Mouse (Mus musculus): ENCODE results near the gene Dnm3. TPM values are rescaled to one million over a fixed set of nuclear protein-coding genes. Genes with fewer than 3 reads are reported as not detected.

Gene Dnm3
- polyA plus RNA-seq, 1 experiment = 0.09 TPM

DNA sequence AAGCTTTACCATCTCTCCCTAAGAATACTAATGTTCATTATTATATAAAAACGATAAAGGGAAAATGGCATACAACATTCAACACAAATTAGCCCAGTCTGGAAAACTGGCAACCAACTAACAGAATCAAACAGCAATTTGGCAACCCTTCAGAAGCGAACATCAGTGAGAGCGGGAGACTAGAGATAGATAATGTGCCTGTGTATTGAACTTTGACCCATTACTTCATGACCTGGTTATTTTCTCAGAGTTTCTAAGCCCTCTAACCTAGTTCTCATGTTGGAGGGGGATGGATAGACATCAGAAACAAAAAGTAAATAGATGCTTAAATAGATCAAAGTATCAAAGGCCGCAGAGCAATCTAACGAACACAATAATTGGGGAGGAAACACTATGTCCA is 230.6 kb downstream of the Dnm3 start:
- no peak for TF ChIP-seq GATA1 (IDR thresholded peaks at IDR 0.05; ENCODE audit: low read length)

GRCm38 (mm10) chr1:162243651-162243990 is 234.2 kb downstream of the Dnm3 start:
- no peak for TF ChIP-seq GATA1 (IDR thresholded peaks at IDR 0.05; ENCODE audit: low read length)

DNA sequence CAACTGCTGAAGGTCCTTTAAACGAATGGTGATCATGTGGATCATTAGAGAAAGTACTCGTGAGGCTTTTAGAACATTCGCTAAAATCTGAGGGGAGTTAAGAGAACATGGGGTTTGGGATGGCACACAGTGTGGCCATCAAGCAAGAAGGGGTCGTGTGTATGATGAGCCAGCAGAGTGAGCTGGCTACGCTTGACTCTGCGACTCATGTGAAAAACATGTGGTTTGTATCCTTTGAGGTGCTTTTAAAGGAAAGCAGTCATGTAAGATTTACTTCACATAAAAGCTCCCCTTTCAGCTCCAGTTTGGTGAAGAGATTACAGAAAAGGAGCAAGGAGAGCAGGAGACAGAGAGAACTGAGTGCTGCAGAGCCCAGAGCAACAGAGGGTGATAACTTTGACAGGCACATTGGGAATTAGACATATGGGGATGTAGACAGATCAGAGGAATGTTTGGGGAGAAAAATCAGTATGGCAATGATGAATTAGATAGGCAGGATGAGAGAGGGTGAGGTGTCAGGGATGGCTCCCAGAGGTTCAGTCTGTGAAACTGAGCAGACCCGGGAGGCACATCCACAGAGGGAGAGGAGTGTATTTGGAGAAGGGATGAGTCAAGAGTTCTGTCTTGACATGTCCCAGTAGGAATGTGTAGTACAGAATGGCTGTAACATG is 234.7 kb downstream of the Dnm3 start:
- TF ChIP-seq GATA1 (IDR thresholded peaks at IDR 0.05; ENCODE audit: low read length) = no peak

DNA sequence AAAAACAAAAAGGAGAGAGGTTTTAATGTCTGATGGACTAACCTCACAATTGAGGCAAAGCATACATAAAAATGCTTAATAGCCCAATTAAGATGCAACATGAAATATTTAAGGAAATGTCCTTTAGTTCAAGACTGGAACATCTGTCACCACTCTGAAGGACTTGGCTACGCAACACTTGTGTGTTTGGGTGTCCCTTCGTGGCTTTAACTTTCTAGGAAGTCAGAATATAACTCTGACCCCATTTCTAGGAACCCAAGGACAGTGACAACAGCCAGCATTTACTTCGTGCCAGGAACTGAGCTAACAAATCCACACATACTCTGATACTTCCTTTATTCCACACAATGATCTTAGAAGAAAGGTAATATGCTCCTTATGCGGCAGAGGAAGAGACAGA is 237.1 kb downstream of the Dnm3 start:
- TF ChIP-seq GATA1 (IDR thresholded peaks at IDR 0.05; ENCODE audit: low read length) = no peak

GRCm38 (mm10) chr1:162238646-162239045 is 239.2 kb downstream of the Dnm3 start:
- no peak for TF ChIP-seq GATA1 (IDR thresholded peaks at IDR 0.05; ENCODE audit: low read length)

- no peak for TF ChIP-seq GATA1 (IDR thresholded peaks at IDR 0.05; ENCODE audit: low read length)
These were observed 241.1 kb downstream of the Dnm3 start for GRCm38 (mm10) chr1:162236624-162237159.

GRCm38 (mm10) chr1:162225621-162226147 is 252.2 kb downstream of the Dnm3 start:
- TF ChIP-seq GATA1 (IDR thresholded peaks at IDR 0.05; ENCODE audit: low read length) = no peak

DNA sequence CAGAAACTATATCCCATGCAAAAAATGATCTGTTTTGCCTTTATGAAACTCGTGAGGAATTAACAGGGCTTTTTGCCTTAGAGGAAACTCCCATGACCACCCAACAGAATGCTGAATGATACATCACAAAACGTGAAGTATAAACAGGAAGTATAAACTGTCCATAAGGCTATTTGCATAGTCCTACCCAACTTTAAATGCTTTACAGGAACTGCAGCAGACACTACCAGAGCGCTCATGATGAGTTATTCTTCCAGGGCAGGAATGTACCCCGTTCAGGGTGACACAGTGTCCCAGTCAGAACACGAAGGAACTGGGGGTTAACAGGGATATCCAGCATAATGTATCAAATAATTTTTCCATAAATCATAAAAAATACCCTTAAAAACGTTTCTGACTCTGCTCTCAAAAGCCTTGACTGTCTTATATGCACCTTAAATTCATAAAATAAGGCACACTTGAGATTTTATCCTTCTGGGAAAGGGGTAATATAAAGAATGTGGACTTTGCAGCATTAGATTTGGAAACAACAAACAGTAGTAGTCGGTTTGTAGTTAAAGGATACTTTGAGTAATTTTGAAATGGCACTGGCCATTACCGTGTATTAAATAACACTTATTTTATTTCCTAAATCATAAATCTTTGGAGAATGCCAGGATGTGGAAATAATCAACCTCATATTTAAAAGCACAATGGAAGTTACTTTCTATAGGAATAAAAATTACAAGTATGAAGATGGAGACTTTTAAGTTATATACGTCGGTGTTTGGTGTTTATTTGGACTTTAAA is 252.8 kb downstream of the Dnm3 start:
- no peak for TF ChIP-seq GATA1 (IDR thresholded peaks at IDR 0.05; ENCODE audit: low read length)

DNA sequence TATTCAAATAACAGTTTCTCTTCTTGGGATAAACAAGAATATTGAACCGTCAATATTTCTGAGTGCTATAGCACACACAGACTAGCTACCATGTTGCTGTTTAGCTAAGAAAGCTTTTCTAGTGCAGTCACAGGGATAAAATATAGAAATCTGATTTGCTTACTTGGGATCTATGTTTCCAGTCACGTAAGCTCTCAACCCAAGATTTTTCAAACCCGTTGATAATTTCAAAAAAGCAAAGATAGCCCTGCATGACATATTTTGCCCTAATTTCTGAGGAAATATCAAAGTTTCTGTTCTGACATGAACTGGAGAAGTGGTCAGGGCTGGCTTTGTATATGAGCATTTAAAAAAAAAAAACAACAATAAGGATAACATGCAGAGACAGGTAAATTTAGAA is 253.8 kb downstream of the Dnm3 start:
- no peak for TF ChIP-seq GATA1 (IDR thresholded peaks at IDR 0.05; ENCODE audit: low read length)

DNA sequence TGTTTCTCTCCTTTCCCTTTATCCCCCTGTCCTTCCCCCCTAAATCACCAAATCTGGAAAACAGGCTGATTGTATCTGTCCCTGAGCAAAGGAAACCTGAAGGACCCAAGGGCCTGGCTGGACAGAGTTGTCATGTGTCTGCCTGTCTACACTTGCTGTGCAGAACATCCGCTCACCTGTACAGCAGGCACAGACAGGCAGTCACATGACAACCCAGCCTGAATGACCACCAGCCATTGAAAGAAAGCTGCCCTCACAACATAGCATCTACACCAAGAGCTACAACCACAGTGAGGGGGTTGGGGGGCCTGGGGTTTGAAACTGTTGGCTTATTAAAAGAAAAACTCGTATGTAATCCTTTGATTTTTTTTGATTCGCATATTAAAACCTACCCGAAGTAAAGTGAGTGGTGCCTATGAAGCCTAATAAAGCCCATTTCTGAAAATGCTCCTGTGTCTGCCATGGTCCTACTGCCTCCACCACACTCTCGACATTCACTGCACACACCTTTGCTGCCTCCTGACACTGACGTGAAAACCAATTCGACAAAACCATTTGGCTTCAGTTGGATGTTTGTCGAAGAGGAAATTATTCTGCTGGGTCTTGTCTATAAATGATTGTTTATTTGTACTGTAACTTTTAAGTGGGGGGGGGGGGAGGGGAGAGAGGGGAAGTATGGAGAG is 254.4 kb downstream of the Dnm3 start:
- no peak for TF ChIP-seq GATA1 (IDR thresholded peaks at IDR 0.05; ENCODE audit: low read length)

- TF ChIP-seq GATA1 (IDR thresholded peaks at IDR 0.05; ENCODE audit: low read length) = no peak
These were observed 255.5 kb downstream of the Dnm3 start for GRCm38 (mm10) chr1:162222353-162222752.

GRCm38 (mm10) chr1:162221801-162222301 is 256.0 kb downstream of the Dnm3 start:
- TF ChIP-seq GATA1 (IDR thresholded peaks at IDR 0.05; ENCODE audit: low read length) = no peak

DNA sequence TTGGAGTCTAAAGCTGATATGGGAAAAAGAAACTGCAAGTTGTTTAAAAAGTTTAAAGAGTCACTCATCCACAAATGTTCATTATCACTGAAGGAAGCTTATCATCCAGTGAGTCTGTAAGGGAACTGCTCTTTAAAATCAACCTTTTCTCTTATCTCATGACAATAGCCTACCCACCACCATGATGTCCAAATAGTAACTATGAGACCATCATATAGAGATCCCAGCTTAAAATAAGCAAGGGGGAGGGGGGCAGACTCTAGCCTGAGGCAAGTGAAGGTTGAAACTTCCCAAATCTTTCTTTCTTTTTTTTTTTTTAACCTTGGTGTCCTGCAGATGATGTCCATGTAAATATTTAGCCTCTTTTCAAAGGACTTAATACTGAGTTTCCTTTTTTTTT is 256.9 kb downstream of the Dnm3 start:
- TF ChIP-seq GATA1 (IDR thresholded peaks at IDR 0.05; ENCODE audit: low read length) = no peak

DNA sequence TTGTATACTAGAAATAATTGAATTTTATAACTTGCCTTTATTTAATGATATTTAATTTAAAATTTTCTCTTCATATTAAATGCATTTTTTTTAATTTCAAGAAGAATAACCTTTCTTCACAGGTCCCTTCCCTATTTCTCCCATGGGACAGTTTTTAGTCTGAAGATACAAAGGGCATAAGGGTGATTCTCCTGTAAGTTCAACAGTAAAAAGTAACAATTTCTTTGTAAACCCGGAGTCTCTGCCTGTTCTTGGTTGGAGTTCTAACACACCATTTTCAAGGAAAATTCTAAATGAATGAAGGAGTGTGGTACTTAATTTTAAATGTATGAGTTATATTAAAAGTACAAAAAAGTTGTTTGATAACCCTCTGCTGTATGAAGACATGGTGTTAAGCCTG is 258.1 kb downstream of the Dnm3 start:
- TF ChIP-seq GATA1 (IDR thresholded peaks at IDR 0.05; ENCODE audit: low read length) = no peak

DNA sequence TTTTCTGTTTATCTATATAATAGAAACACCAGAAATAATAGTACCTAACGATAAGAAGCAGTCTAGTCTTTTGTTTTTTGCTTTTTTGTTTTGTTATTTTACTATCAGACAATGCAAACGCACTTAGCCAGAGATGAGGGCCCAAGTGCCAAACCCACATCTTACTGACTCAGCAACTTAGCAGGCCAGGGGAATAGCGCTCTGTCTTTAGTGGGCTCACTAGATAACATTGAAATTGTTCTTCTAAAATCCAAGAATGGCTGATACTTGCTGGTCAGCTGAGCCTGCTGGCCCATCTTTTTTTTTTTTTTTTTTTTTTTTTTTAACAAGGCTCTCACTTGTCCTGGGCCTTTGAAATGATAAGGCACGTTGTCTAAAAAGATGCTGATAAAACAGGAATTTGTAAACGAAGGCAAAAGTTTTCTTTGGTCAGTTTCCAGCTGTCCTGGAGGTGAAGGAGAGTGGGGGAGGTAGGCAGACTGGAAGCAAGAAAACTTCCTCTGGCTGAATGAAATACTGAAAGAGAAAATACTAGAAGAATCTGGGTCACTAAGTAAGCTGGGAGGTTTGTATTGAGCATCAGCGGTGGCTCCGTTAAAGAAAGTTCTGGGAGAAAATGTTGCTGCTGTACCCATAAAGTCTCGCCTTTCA is 259.2 kb downstream of the Dnm3 start:
- TF ChIP-seq GATA1 (IDR thresholded peaks at IDR 0.05; ENCODE audit: low read length) = no peak
